In genomic region chr1:75141486-75142190, GRCm38 (mm10) we compare ENCODE assay signal across 8 mouse cellular contexts. TPM values are rescaled to one million over a fixed set of nuclear protein-coding genes. Genes with fewer than 3 reads are reported as not detected.
A peak's percentile ranks its signal among the peaks of the same experiment; 100 is the strongest.
DNase-seq lines count a peak whose midpoint lies in the region; ATAC-seq lines count a peak whose summit lies in the region.

No protein-coding gene starts in this region.

- H3K36me3 ChIP-seq in embryonic facial prominence, embryonic 13.5 days, result peaks cover 58% of the 10 kb centered on the region
- peaks cover 66% of the 10 kb centered on the region for H3K36me3 ChIP-seq in liver, embryonic 12.5 days
- H3K36me3 ChIP-seq in stomach, embryonic 14.5 days (ENCODE audit: control insufficient read depth, insufficient read depth, low read length), result peaks cover 49% of the 10 kb centered on the region

- peak overlapping the region; percentile 93 for H3K4me3 ChIP-seq in embryonic facial prominence, embryonic 13.5 days
- H3K4me3 ChIP-seq in liver, embryonic 12.5 days, result peak overlapping the region; percentile 81
- peak overlapping the region; percentile 61 for H3K4me3 ChIP-seq in stomach, embryonic 14.5 days (ENCODE audit: low read depth, low read length)

- no peaks in the 10 kb centered on the region for H3K27me3 ChIP-seq in embryonic facial prominence, embryonic 13.5 days
- H3K27me3 ChIP-seq in liver, embryonic 12.5 days (replicated peaks), result no peaks in the 10 kb centered on the region
- no peaks in the 10 kb centered on the region for H3K27me3 ChIP-seq in stomach, embryonic 14.5 days (ENCODE audit: control insufficient read depth, insufficient read depth, low read length)

- peak overlapping the region; percentile 97 for H3K27ac ChIP-seq in embryonic facial prominence, embryonic 13.5 days
- peak overlapping the region; percentile 99 for H3K27ac ChIP-seq in liver, embryonic 12.5 days
- H3K27ac ChIP-seq in stomach, embryonic 14.5 days (ENCODE audit: low read length), result peak overlapping the region; percentile 94

- H3K9ac ChIP-seq in embryonic facial prominence, embryonic 13.5 days, result peak overlapping the region; percentile 96
- H3K9ac ChIP-seq in liver, embryonic 12.5 days, result peak overlapping the region; percentile 92
- peak overlapping the region; percentile 67 for H3K9ac ChIP-seq in stomach, embryonic 14.5 days (replicated peaks; ENCODE audit: low read depth, low read length)

- WGBS in embryonic facial prominence, embryonic 13.5 days, result under 1% methylated on average over 53 of the region's 53 CpGs
- under 1% methylated on average over 53 of the region's 53 CpGs for WGBS in liver, embryonic 12.5 days (ENCODE audit: insufficient replicate concordance)
- WGBS in stomach, embryonic 14.5 days, result under 1% methylated on average over 53 of the region's 53 CpGs

- H3K4me2 ChIP-seq in embryonic facial prominence, embryonic 13.5 days, result peak overlapping the region; percentile 95
- H3K4me2 ChIP-seq in liver, embryonic 12.5 days, result peak overlapping the region; percentile 88
- H3K4me2 ChIP-seq in stomach, embryonic 14.5 days (replicated peaks; ENCODE audit: low read depth, low read length), result peak overlapping the region; percentile 80

- 0 out of 2 replicates have a peak, but pooled peaks have one; percentile 23 for ATAC-seq in embryonic facial prominence, embryonic 13.5 days (ENCODE audit: insufficient number of reproducible peaks, insufficient read depth, low FRiP score, low TSS enrichment, low read depth)
- ATAC-seq in liver, embryonic 12.5 days, result peak; percentile 56
- peak; percentile 46; the same call in 1 of the 2 replicates for ATAC-seq in stomach, embryonic 14.5 days (ENCODE audit: insufficient number of reproducible peaks, insufficient read depth, low FRiP score, low read depth)

- peak; percentile 65 for DNase-seq in 3T3-L1 (ENCODE audit: low read depth, low spot score)
- peak; percentile 79 for DNase-seq in adrenal gland, postnatal 10 days
- peak; percentile 79 for DNase-seq in heart, adult 9 months (ENCODE audit: low spot score in 2 of 2)
- peak; percentile 71 for DNase-seq in kidney, adult 9 months
- peak; percentile 84 for DNase-seq in naive thymus-derived CD4-positive, alpha-beta T cell, adult 2 months (ENCODE audit: low read depth)

- peaks cover 26% of the 10 kb centered on the region for H3K4me1 ChIP-seq in embryonic facial prominence, embryonic 13.5 days
- peaks cover 77% of the 10 kb centered on the region for H3K4me1 ChIP-seq in liver, embryonic 12.5 days
- H3K4me1 ChIP-seq in stomach, embryonic 14.5 days (ENCODE audit: control insufficient read depth, insufficient read depth, low read length), result peaks cover 16% of the 10 kb centered on the region; the same call in 1 of the 2 replicates

- H3K9me3 ChIP-seq in embryonic facial prominence, embryonic 13.5 days, result no peaks in the 10 kb centered on the region
- no peaks in the 10 kb centered on the region for H3K9me3 ChIP-seq in liver, embryonic 12.5 days (replicated peaks)
- H3K9me3 ChIP-seq in stomach, embryonic 14.5 days (ENCODE audit: control insufficient read depth, low read depth, low read length), result no peaks in the 10 kb centered on the region

RNA-seq across cellular contexts. Expression of gene Cnppd1, which starts 0.9 kb away (rescaled TPM):
- total RNA-seq in adrenal gland, postnatal 10 days (2021), result 10 to 100 TPM; 41.0 to 46.4 TPM
- polyA plus RNA-seq in embryonic facial prominence, embryonic 13.5 days (2015; fragmentation: Nextera tagmentation; extraction: Ambion mirVana), result 40.5 and 43.8 TPM in 2 replicates
- polyA plus RNA-seq in liver, embryonic 12.5 days (2016; fragmentation: Nextera tagmentation; extraction: Ambion mirVana), result 53.2 and 54.0 TPM in 2 replicates
- 37.1 and 40.5 TPM in 2 replicates for polyA plus RNA-seq in stomach, embryonic 14.5 days (2014; fragmentation: Nextera tagmentation; extraction: Ambion mirVana)

RNA-seq across cellular contexts. Expression of gene Retreg2, which starts 0.9 kb away (rescaled TPM):
- total RNA-seq in adrenal gland, postnatal 10 days (2021), result 10 to 100 TPM; 72.8 TPM
- polyA plus RNA-seq in embryonic facial prominence, embryonic 13.5 days (2015; fragmentation: Nextera tagmentation; extraction: Ambion mirVana), result 39.4 and 45.1 TPM in 2 replicates
- polyA plus RNA-seq in liver, embryonic 12.5 days (2016; fragmentation: Nextera tagmentation; extraction: Ambion mirVana), result 69.4 and 73.5 TPM in 2 replicates
- polyA plus RNA-seq in stomach, embryonic 14.5 days (2014; fragmentation: Nextera tagmentation; extraction: Ambion mirVana), result 47.7 and 51.8 TPM in 2 replicates

RNA-seq across cellular contexts. Expression of gene Slc23a3, which starts 7.9 kb away (rescaled TPM):
- under 1 TPM; 0.36 to 0.45 TPM for total RNA-seq in adrenal gland, postnatal 10 days (2021)
- 0.15 and 0.47 TPM in 2 replicates for polyA plus RNA-seq in embryonic facial prominence, embryonic 13.5 days (2015; fragmentation: Nextera tagmentation; extraction: Ambion mirVana)
- polyA plus RNA-seq in liver, embryonic 12.5 days (2016; fragmentation: Nextera tagmentation; extraction: Ambion mirVana), result 0.36 and 1.1 TPM in 2 replicates
- polyA plus RNA-seq in stomach, embryonic 14.5 days (2014; fragmentation: Nextera tagmentation; extraction: Ambion mirVana), result 0.42 and 0.91 TPM in 2 replicates

RNA-seq across cellular contexts. Expression of gene Nhej1, which starts 16.6 kb away (rescaled TPM):
- total RNA-seq in adrenal gland, postnatal 10 days (2021), result 1 to 10 TPM; 3.0 to 5.5 TPM
- polyA plus RNA-seq in embryonic facial prominence, embryonic 13.5 days (2015; fragmentation: Nextera tagmentation; extraction: Ambion mirVana), result 11.2 and 12.7 TPM in 2 replicates
- polyA plus RNA-seq in liver, embryonic 12.5 days (2016; fragmentation: Nextera tagmentation; extraction: Ambion mirVana), result 6.7 and 6.8 TPM in 2 replicates
- polyA plus RNA-seq in stomach, embryonic 14.5 days (2014; fragmentation: Nextera tagmentation; extraction: Ambion mirVana), result 7.2 and 9.7 TPM in 2 replicates

RNA-seq across cellular contexts. Expression of gene Zfand2b, which starts 26.8 kb away (rescaled TPM):
- 10 to 100 TPM; 27.5 to 29.4 TPM for total RNA-seq in adrenal gland, postnatal 10 days (2021)
- 45.1 and 48.2 TPM in 2 replicates for polyA plus RNA-seq in embryonic facial prominence, embryonic 13.5 days (2015; fragmentation: Nextera tagmentation; extraction: Ambion mirVana)
- 43.5 and 46.3 TPM in 2 replicates for polyA plus RNA-seq in liver, embryonic 12.5 days (2016; fragmentation: Nextera tagmentation; extraction: Ambion mirVana)
- polyA plus RNA-seq in stomach, embryonic 14.5 days (2014; fragmentation: Nextera tagmentation; extraction: Ambion mirVana), result 41.0 and 43.4 TPM in 2 replicates

Comparison
In these comparisons a context has a peak if more than half of its experiments do, and no peak if none do; other contexts are left out.
1. Peak in every context shown above with its lines: DNase-seq, ATAC-seq, H3K4me3 ChIP-seq and H3K27ac ChIP-seq.